Mouse (Mus musculus): ENCODE results near the gene Rnf26. TPM values are rescaled to one million over a fixed set of nuclear protein-coding genes. Genes with fewer than 3 reads are reported as not detected.
A peak's percentile ranks its signal among the peaks of the same experiment; 100 is the strongest.

The Rnf26 gene
- polyA plus RNA-seq (2014; fragmentation: Nextera tagmentation; extraction: Ambion mirVana), result 61.1 and 62.3 TPM in 2 replicates

- ATAC-seq (replicated peaks; ENCODE audit: low FRiP score), result peak; percentile 94
- H3K9ac ChIP-seq (ENCODE audit: low read depth, low read length), result peak within 1 kb of the TSS; percentile 85
- peaks cover 25% of the 10 kb centered on the region for H3K4me1 ChIP-seq (replicated peaks; ENCODE audit: control insufficient read depth, insufficient read depth, low read length)
- peaks cover 7% of the 10 kb centered on the region for H3K36me3 ChIP-seq (ENCODE audit: control insufficient read depth, insufficient read depth, low read length)
- no peaks in the 10 kb centered on the region for H3K9me3 ChIP-seq (ENCODE audit: control insufficient read depth, low read length)
- H3K4me2 ChIP-seq, result peak within 1 kb of the TSS; percentile 61
- H3K4me3 ChIP-seq (ENCODE audit: low read depth, low read length), result peak within 1 kb of the TSS; percentile 82
- no peaks in the 10 kb centered on the region for H3K27me3 ChIP-seq (replicated peaks; ENCODE audit: control insufficient read depth, insufficient read depth, low read length)
- peak within 1 kb of the TSS; percentile 30; the same call in 1 of the 2 replicates for H3K27ac ChIP-seq (ENCODE audit: low read depth, low read length)
- under 1% methylated on average over 49 of the region's 51 CpGs for WGBS
- DNase-seq (ENCODE audit: low spot score), result peak; percentile 89
These were observed at the start of gene Rnf26, which contains the start of gene Gm49380 for GRCm38 (mm10) chr9:44113105-44113789. Gene Rnf26, minus strand, starts transcription at chr9:44113517. Gene Gm49380, minus strand, starts transcription at chr9:44113500.

- 86% methylated on average over 3 of the region's 3 CpGs for WGBS
These were observed 46.6 kb upstream of the Rnf26 start for GRCm38 (mm10) chr9:44159886-44160285.

GRCm38 (mm10) chr9:44147290-44147689, 34.0 kb upstream of the Rnf26 start:
- Histone ChIP-seq H3K4me3 (ENCODE audit: low read depth, low read length) (no peak overlapping the region), H3K4me2 (no peak overlapping the region), H3K4me1 (replicated peaks; ENCODE audit: control insufficient read depth, insufficient read depth, low read length) (no peaks in the 10 kb centered on the region), H3K36me3 (ENCODE audit: control insufficient read depth, insufficient read depth, low read length) (peaks cover 14% of the 10 kb centered on the region), H3K27ac (ENCODE audit: low read depth, low read length) (no peak overlapping the region), H3K9ac (ENCODE audit: low read depth, low read length) (no peak overlapping the region), H3K9me3 (ENCODE audit: control insufficient read depth, low read length) (no peaks in the 10 kb centered on the region), H3K27me3 (replicated peaks; ENCODE audit: control insufficient read depth, insufficient read depth, low read length) (no peaks in the 10 kb centered on the region)
- ATAC-seq (replicated peaks; ENCODE audit: low FRiP score) (no peak), DNase-seq (ENCODE audit: low spot score) (no peak)
- WGBS, result 57% methylated on average over 3 of the region's 3 CpGs

More at GRCm38 (mm10) chr9:44159886-44160285, 46.6 kb upstream of the Rnf26 start:
- H3K4me2 ChIP-seq, result no peak overlapping the region
- ATAC-seq (replicated peaks; ENCODE audit: low FRiP score) (no peak), DNase-seq (ENCODE audit: low spot score) (no peak)
- H3K9me3 ChIP-seq (ENCODE audit: control insufficient read depth, low read length), result no peaks in the 10 kb centered on the region
- no peak overlapping the region for H3K4me3 ChIP-seq (ENCODE audit: low read depth, low read length)
- H3K9ac ChIP-seq (ENCODE audit: low read depth, low read length), result no peak overlapping the region
- no peak overlapping the region for H3K27ac ChIP-seq (ENCODE audit: low read depth, low read length)
- no peaks in the 10 kb centered on the region for H3K27me3 ChIP-seq (replicated peaks; ENCODE audit: control insufficient read depth, insufficient read depth, low read length)
- H3K36me3 ChIP-seq (ENCODE audit: control insufficient read depth, insufficient read depth, low read length), result peaks cover 44% of the 10 kb centered on the region
- no peaks in the 10 kb centered on the region for H3K4me1 ChIP-seq (replicated peaks; ENCODE audit: control insufficient read depth, insufficient read depth, low read length)

- H3K27ac ChIP-seq (ENCODE audit: low read depth, low read length), result no peak overlapping the region
- no peak overlapping the region for H3K4me3 ChIP-seq (ENCODE audit: low read depth, low read length)
- H3K36me3 ChIP-seq (ENCODE audit: control insufficient read depth, insufficient read depth, low read length), result peaks cover 16% of the 10 kb centered on the region; the same call in 1 of the 2 replicates
These were observed 31.4 kb upstream of the Rnf26 start for GRCm38 (mm10) chr9:44144718-44145060.

GRCm38 (mm10) chr9:44144023-44144717, 30.9 kb upstream of the Rnf26 start:
- no peak overlapping the region for H3K4me2 ChIP-seq
- 48% methylated on average over 7 of the region's 8 CpGs for WGBS
- H3K9me3 ChIP-seq (ENCODE audit: control insufficient read depth, low read length), result no peaks in the 10 kb centered on the region
- DNase-seq (ENCODE audit: low spot score), result no peak
- no peak for ATAC-seq (replicated peaks; ENCODE audit: low FRiP score)
- no peak overlapping the region for H3K9ac ChIP-seq (ENCODE audit: low read depth, low read length)
- no peaks in the 10 kb centered on the region for H3K4me1 ChIP-seq (replicated peaks; ENCODE audit: control insufficient read depth, insufficient read depth, low read length)
- H3K27ac ChIP-seq (ENCODE audit: low read depth, low read length), result no peak overlapping the region
- no peaks in the 10 kb centered on the region for H3K27me3 ChIP-seq (replicated peaks; ENCODE audit: control insufficient read depth, insufficient read depth, low read length)
- peaks cover 17% of the 10 kb centered on the region; the same call in 1 of the 2 replicates for H3K36me3 ChIP-seq (ENCODE audit: control insufficient read depth, insufficient read depth, low read length)
- no peak overlapping the region for H3K4me3 ChIP-seq (ENCODE audit: low read depth, low read length)

More at GRCm38 (mm10) chr9:44144718-44145060, 31.4 kb upstream of the Rnf26 start:
- Histone ChIP-seq H3K4me1 (replicated peaks; ENCODE audit: control insufficient read depth, insufficient read depth, low read length) (no peaks in the 10 kb centered on the region), H3K4me2 (no peak overlapping the region), H3K9ac (ENCODE audit: low read depth, low read length) (no peak overlapping the region), H3K27me3 (replicated peaks; ENCODE audit: control insufficient read depth, insufficient read depth, low read length) (no peaks in the 10 kb centered on the region), H3K9me3 (ENCODE audit: control insufficient read depth, low read length) (no peaks in the 10 kb centered on the region)
- ATAC-seq (replicated peaks; ENCODE audit: low FRiP score), result no peak
- no peak for DNase-seq (ENCODE audit: low spot score)

GRCm38 (mm10) chr9:44143421-44143820, 30.1 kb upstream of the Rnf26 start:
- DNase-seq (ENCODE audit: low spot score), result no peak
- Histone ChIP-seq H3K36me3 (ENCODE audit: control insufficient read depth, insufficient read depth, low read length) (peaks cover 18% of the 10 kb centered on the region; the same call in 1 of the 2 replicates), H3K9ac (ENCODE audit: low read depth, low read length) (no peak overlapping the region), H3K4me3 (ENCODE audit: low read depth, low read length) (no peak overlapping the region), H3K27ac (ENCODE audit: low read depth, low read length) (no peak overlapping the region), H3K9me3 (ENCODE audit: control insufficient read depth, low read length) (no peaks in the 10 kb centered on the region), H3K4me2 (no peak overlapping the region), H3K4me1 (replicated peaks; ENCODE audit: control insufficient read depth, insufficient read depth, low read length) (no peaks in the 10 kb centered on the region), H3K27me3 (replicated peaks; ENCODE audit: control insufficient read depth, insufficient read depth, low read length) (no peaks in the 10 kb centered on the region)
- no peak for ATAC-seq (replicated peaks; ENCODE audit: low FRiP score)
- WGBS, result 84% methylated on average over 5 of the region's 5 CpGs

GRCm38 (mm10) chr9:44141951-44142350, 28.6 kb upstream of the Rnf26 start:
- no peak overlapping the region for H3K27ac ChIP-seq (ENCODE audit: low read depth, low read length)
- WGBS, result 71% methylated on average over 5 of the region's 5 CpGs
- peaks cover 18% of the 10 kb centered on the region; the same call in 1 of the 2 replicates for H3K36me3 ChIP-seq (ENCODE audit: control insufficient read depth, insufficient read depth, low read length)
- ATAC-seq (replicated peaks; ENCODE audit: low FRiP score), result no peak
- no peak overlapping the region for H3K4me3 ChIP-seq (ENCODE audit: low read depth, low read length)
- peaks cover 5% of the 10 kb centered on the region for H3K27me3 ChIP-seq (replicated peaks; ENCODE audit: control insufficient read depth, insufficient read depth, low read length)
- H3K4me2 ChIP-seq, result no peak overlapping the region
- DNase-seq (ENCODE audit: low spot score), result no peak
- no peaks in the 10 kb centered on the region for H3K9me3 ChIP-seq (ENCODE audit: control insufficient read depth, low read length)
- no peaks in the 10 kb centered on the region for H3K4me1 ChIP-seq (replicated peaks; ENCODE audit: control insufficient read depth, insufficient read depth, low read length)
- H3K9ac ChIP-seq (ENCODE audit: low read depth, low read length), result no peak overlapping the region

GRCm38 (mm10) chr9:44137846-44138245, 24.5 kb upstream of the Rnf26 start:
- no peak overlapping the region for H3K4me3 ChIP-seq (ENCODE audit: low read depth, low read length)
- ATAC-seq (replicated peaks; ENCODE audit: low FRiP score), result no peak

More at GRCm38 (mm10) chr9:44137846-44138245, 24.5 kb upstream of the Rnf26 start:
- 29% methylated on average over 4 of the region's 4 CpGs for WGBS
- Histone ChIP-seq H3K36me3 (ENCODE audit: control insufficient read depth, insufficient read depth, low read length) (0 out of 2 replicates have a peak, but pooled peaks cover 8% of the 10 kb centered on the region), H3K9ac (ENCODE audit: low read depth, low read length) (no peak overlapping the region), H3K9me3 (ENCODE audit: control insufficient read depth, low read length) (no peaks in the 10 kb centered on the region), H3K4me1 (replicated peaks; ENCODE audit: control insufficient read depth, insufficient read depth, low read length) (peaks cover 10% of the 10 kb centered on the region), H3K27me3 (replicated peaks; ENCODE audit: control insufficient read depth, insufficient read depth, low read length) (peaks cover 44% of the 10 kb centered on the region), H3K4me2 (no peak overlapping the region), H3K27ac (ENCODE audit: low read depth, low read length) (no peak overlapping the region)
- DNase-seq (ENCODE audit: low spot score), result no peak

Data from liver, embryonic 11.5 days (tissue).